Mouse (Mus musculus): Measurements from ENCODE around the gene Zc2hc1c. TPM values are rescaled to one million over a fixed set of nuclear protein-coding genes. Genes with fewer than 3 reads are reported as not detected.

Zc2hc1c gene
- polyA plus RNA-seq, 1 experiment from 2014 or later = 0.67 TPM

DNA sequence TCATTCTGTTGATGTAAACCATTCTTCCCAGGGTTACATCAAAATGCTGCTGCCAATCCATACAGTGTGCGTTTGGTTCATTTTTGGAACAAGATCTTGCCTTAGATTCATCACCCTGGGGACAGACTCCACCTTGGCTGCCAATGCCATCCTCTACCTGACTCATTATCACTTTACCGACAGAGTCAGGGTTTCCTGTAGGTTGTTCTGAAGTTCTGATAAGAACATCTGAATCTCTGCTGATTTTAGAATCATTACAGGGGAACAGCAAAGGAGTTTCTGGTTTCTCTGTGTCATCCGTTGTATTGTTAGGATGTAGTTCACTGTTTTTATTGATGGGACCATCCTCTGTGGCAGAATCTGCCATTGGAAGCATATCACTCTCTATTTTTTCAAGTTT is 22.1 kb upstream of the Zc2hc1c start:
- Histone ChIP-seq H3K4me1 (ENCODE audit: control insufficient read depth, insufficient read depth, low read length) (peaks cover 21% of the 10 kb centered on the region; the same call in 1 of the 2 replicates), H3K4me3 (ENCODE audit: low read depth, low read length) (no peak overlapping the region), H3K9ac (ENCODE audit: low read length) (no peak overlapping the region), H3K27ac (replicated peaks; ENCODE audit: low read depth, low read length) (no peak overlapping the region), H3K27me3 (ENCODE audit: control insufficient read depth, insufficient read depth, low read length) (no peaks in the 10 kb centered on the region), H3K36me3 (ENCODE audit: control insufficient read depth, insufficient read depth, low read length) (no peaks in the 10 kb centered on the region), H3K4me2 (ENCODE audit: low read depth, severe bottlenecking) (no peak overlapping the region), H3K9me3 (ENCODE audit: control insufficient read depth, low read length) (no peaks in the 10 kb centered on the region)
- WGBS = 93% methylated on average over 3 of the region's 3 CpGs
- no peak for DNase-seq (ENCODE audit: low spot score)
- no peak for ATAC-seq (ENCODE audit: insufficient number of reproducible peaks, low FRiP score, low TSS enrichment, low read depth)

DNA sequence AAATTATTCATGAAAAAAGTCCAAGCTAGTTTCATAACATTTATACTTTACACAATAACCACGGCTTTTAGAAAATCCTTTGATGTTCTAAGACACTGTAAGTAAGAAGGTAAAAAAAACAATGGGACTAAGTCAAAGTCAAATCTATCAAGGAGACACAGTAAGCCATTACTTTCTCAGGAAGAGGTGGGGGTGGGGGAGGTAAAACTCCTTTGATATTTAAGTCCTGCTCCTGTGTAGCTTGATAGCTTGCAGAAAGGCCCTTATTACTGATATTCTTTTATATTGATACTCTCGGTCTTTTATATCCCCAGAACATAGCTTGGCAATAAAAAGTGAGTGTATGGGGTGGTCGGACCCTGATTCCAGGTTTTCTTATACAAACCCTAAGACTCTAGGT is 18.6 kb upstream of the Zc2hc1c start:
- Histone ChIP-seq H3K4me1 (ENCODE audit: control insufficient read depth, insufficient read depth, low read length) (peaks cover 10% of the 10 kb centered on the region; the same call in 1 of the 2 replicates), H3K27ac (replicated peaks; ENCODE audit: low read depth, low read length) (peak overlapping the region; percentile 91), H3K9ac (ENCODE audit: low read length) (peak overlapping the region; percentile 73), H3K27me3 (ENCODE audit: control insufficient read depth, insufficient read depth, low read length) (no peaks in the 10 kb centered on the region), H3K4me3 (ENCODE audit: low read depth, low read length) (peak overlapping the region; percentile 39), H3K4me2 (ENCODE audit: low read depth, severe bottlenecking) (peak overlapping the region; percentile 55), H3K36me3 (ENCODE audit: control insufficient read depth, insufficient read depth, low read length) (no peaks in the 10 kb centered on the region), H3K9me3 (ENCODE audit: control insufficient read depth, low read length) (no peaks in the 10 kb centered on the region)
- 46% methylated on average over 3 of the region's 3 CpGs for WGBS
- ATAC-seq (ENCODE audit: insufficient number of reproducible peaks, low FRiP score, low TSS enrichment, low read depth) = no peak
- DNase-seq (ENCODE audit: low spot score) = no peak

DNA sequence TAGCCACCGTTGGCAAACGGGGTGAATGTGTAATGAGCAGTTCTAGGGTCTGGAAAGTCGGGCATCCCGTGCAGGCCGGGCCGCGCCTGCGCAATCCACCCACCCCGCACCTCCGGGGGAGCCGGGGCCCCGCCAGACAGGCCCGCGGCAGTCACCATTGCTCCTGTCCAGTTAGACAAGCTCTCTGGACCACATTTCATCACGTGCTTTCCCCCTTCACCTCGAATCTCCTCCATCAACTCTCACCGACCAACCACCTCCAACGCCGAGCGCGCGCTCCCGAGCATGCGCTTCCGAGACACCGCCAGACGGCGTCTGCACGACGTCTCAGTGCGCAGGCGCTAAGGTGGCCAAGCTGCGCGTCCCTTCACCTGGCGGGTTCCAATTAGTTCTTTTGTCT is 18.1 kb upstream of the Zc2hc1c start, which contains the start of gene Mlh3:
Mlh3 (minus strand) TSS at position 281 of the 400 bp plus-strand sequence.
- peak; percentile 85 for ATAC-seq (ENCODE audit: insufficient number of reproducible peaks, low FRiP score, low TSS enrichment, low read depth)

DNA sequence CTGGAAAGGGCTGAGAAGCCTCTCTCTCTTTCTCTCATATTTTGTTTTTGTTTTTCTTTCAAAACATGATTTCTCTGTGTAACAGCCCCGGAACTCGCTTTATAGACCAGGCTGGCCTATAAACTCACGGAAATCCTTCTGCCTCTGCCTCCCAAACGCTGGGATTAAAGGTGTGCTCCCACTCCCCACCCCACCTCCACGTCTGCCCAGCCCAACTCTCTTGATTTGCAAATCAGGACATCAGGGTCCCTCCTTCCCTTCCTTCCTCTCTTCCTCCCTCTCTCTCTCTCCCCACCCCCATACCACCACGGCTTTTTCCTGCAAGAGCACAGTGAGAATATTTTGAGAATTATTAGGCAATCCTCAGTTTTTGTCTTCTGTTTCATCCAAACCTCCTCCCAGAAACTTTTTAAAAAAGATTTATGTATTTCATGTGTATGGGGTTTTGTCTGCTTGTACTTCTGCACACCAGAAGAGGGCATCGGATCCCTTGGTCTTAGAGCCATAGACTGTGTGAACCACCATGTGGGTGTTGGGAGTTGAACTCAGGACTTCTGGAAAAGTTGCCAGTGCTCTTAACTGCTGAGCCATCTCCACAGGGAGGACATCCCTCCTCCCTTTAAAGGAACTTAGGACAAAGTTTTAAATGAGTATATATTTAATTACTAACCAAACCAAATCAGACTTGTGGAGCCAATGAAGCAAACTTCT is 17.1 kb upstream of the Zc2hc1c start:
- H3K27ac ChIP-seq (replicated peaks; ENCODE audit: low read depth, low read length) = no peak overlapping the region
- H3K4me1 ChIP-seq (ENCODE audit: control insufficient read depth, insufficient read depth, low read length) = 0 out of 2 replicates have a peak, but pooled peaks cover 4% of the 10 kb centered on the region
- no peak overlapping the region for H3K9ac ChIP-seq (ENCODE audit: low read length)
- no peak for ATAC-seq (ENCODE audit: insufficient number of reproducible peaks, low FRiP score, low TSS enrichment, low read depth)
- 78% methylated on average over 7 of the region's 7 CpGs for WGBS
- no peaks in the 10 kb centered on the region for H3K36me3 ChIP-seq (ENCODE audit: control insufficient read depth, insufficient read depth, low read length)
- no peaks in the 10 kb centered on the region for H3K27me3 ChIP-seq (ENCODE audit: control insufficient read depth, insufficient read depth, low read length)
- H3K9me3 ChIP-seq (ENCODE audit: control insufficient read depth, low read length) = no peaks in the 10 kb centered on the region
- H3K4me3 ChIP-seq (ENCODE audit: low read depth, low read length) = no peak overlapping the region
- no peak for DNase-seq (ENCODE audit: low spot score)
- H3K4me2 ChIP-seq (ENCODE audit: low read depth, severe bottlenecking) = no peak overlapping the region

More for the DNA sequence above, 18.1 kb upstream of the Zc2hc1c start, which contains the start of gene Mlh3:
- peak; percentile 91 for DNase-seq (ENCODE audit: low spot score)
- H3K36me3 ChIP-seq (ENCODE audit: control insufficient read depth, insufficient read depth, low read length) = no peaks in the 10 kb centered on the region
- H3K9me3 ChIP-seq (ENCODE audit: control insufficient read depth, low read length) = no peaks in the 10 kb centered on the region
- peak within 1 kb of the TSS; percentile 91 for H3K27ac ChIP-seq (replicated peaks; ENCODE audit: low read depth, low read length)
- H3K9ac ChIP-seq (ENCODE audit: low read length) = peak within 1 kb of the TSS; percentile 73
- peak within 1 kb of the TSS; percentile 39 for H3K4me3 ChIP-seq (ENCODE audit: low read depth, low read length)
- H3K4me1 ChIP-seq (ENCODE audit: control insufficient read depth, insufficient read depth, low read length) = peaks cover 7% of the 10 kb centered on the region; the same call in 1 of the 2 replicates
- under 1% methylated on average over 35 of the region's 35 CpGs for WGBS
- peak within 1 kb of the TSS; percentile 55 for H3K4me2 ChIP-seq (ENCODE audit: low read depth, severe bottlenecking)
- H3K27me3 ChIP-seq (ENCODE audit: control insufficient read depth, insufficient read depth, low read length) = no peaks in the 10 kb centered on the region

DNA sequence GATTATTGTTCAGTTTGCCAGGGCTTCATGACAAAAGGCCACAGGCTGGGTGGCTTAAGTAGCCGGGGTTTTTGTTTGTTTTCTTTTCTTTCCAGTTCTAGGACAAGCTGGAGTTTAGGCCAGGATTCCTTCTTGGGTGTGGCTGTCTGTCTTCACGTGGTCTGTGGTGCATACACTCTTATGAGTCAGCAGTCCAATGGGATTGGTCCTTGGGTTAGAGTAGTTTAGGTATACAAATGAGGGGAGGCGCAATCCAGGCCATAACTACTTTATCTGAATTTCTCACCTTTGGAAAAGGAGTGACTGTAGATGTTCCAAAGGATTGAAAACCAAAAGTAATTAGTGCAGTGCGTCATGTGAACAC is 16.6 kb upstream of the Zc2hc1c start:
- Histone ChIP-seq H3K27ac (replicated peaks; ENCODE audit: low read depth, low read length) (no peak overlapping the region), H3K9ac (ENCODE audit: low read length) (no peak overlapping the region), H3K9me3 (ENCODE audit: control insufficient read depth, low read length) (no peaks in the 10 kb centered on the region), H3K36me3 (ENCODE audit: control insufficient read depth, insufficient read depth, low read length) (no peaks in the 10 kb centered on the region), H3K27me3 (ENCODE audit: control insufficient read depth, insufficient read depth, low read length) (no peaks in the 10 kb centered on the region), H3K4me3 (ENCODE audit: low read depth, low read length) (no peak overlapping the region), H3K4me1 (ENCODE audit: control insufficient read depth, insufficient read depth, low read length) (0 out of 2 replicates have a peak, but pooled peaks cover 4% of the 10 kb centered on the region), H3K4me2 (ENCODE audit: low read depth, severe bottlenecking) (no peak overlapping the region)
- ATAC-seq (ENCODE audit: insufficient number of reproducible peaks, low FRiP score, low TSS enrichment, low read depth) = no peak
- 82% methylated on average over 4 of the region's 4 CpGs for WGBS
- no peak for DNase-seq (ENCODE audit: low spot score)

DNA sequence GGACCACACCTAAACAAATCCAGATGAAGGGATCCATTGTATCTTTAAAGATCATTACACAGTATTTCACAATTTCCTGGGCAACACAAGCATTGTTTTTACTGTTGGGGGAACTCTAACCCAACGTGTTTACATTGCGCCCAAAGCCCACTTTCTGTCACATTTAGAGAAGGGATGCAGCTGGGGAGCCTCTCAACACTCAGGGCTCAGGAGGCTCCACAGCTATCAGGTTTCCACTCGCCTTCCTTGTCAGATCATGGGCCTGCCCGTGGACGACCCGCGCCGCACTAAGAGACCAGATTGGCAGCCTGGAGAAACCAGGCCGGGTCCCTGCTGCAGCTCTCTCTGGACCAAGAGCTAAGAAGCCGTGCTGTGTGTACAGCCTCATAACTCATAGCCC is 14.9 kb upstream of the Zc2hc1c start:
- H3K4me2 ChIP-seq (ENCODE audit: low read depth, severe bottlenecking) = no peak overlapping the region
- DNase-seq (ENCODE audit: low spot score) (no peak), ATAC-seq (ENCODE audit: insufficient number of reproducible peaks, low FRiP score, low TSS enrichment, low read depth) (no peak)
- WGBS = 78% methylated on average over 10 of the region's 10 CpGs
- no peak overlapping the region for H3K4me3 ChIP-seq (ENCODE audit: low read depth, low read length)
- no peaks in the 10 kb centered on the region for H3K27me3 ChIP-seq (ENCODE audit: control insufficient read depth, insufficient read depth, low read length)
- H3K9ac ChIP-seq (ENCODE audit: low read length) = no peak overlapping the region
- H3K36me3 ChIP-seq (ENCODE audit: control insufficient read depth, insufficient read depth, low read length) = no peaks in the 10 kb centered on the region
- 0 out of 2 replicates have a peak, but pooled peaks cover 4% of the 10 kb centered on the region for H3K4me1 ChIP-seq (ENCODE audit: control insufficient read depth, insufficient read depth, low read length)
- H3K9me3 ChIP-seq (ENCODE audit: control insufficient read depth, low read length) = no peaks in the 10 kb centered on the region
- H3K27ac ChIP-seq (replicated peaks; ENCODE audit: low read depth, low read length) = 0 out of 2 replicates have a peak overlapping the region, but pooled peaks have one; percentile 26

DNA sequence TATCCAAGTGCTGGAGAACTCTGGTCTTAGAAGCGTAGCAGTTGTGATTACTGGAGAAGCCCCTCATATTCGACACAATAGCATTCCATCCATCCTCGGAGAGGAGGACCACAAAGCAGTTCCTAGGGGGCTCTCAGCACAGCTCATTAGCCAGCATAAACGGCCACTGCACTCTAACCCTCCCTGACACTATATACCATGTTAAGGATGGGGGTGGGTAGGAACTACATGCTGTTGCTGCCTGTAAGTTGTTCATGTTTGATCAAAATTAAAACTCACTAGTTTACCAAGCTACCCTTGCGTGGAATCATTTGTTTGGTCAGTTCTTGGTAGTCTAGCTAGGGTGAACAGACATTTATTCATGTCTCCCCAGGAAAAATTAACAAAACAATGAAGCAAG is 12.1 kb upstream of the Zc2hc1c start:
- Histone ChIP-seq H3K27ac (replicated peaks; ENCODE audit: low read depth, low read length) (no peak overlapping the region), H3K9me3 (ENCODE audit: control insufficient read depth, low read length) (no peaks in the 10 kb centered on the region), H3K4me1 (ENCODE audit: control insufficient read depth, insufficient read depth, low read length) (peaks cover 3% of the 10 kb centered on the region; the same call in 1 of the 2 replicates), H3K27me3 (ENCODE audit: control insufficient read depth, insufficient read depth, low read length) (no peaks in the 10 kb centered on the region), H3K9ac (ENCODE audit: low read length) (no peak overlapping the region), H3K4me3 (ENCODE audit: low read depth, low read length) (no peak overlapping the region), H3K4me2 (ENCODE audit: low read depth, severe bottlenecking) (no peak overlapping the region), H3K36me3 (ENCODE audit: control insufficient read depth, insufficient read depth, low read length) (no peaks in the 10 kb centered on the region)
- ATAC-seq (ENCODE audit: insufficient number of reproducible peaks, low FRiP score, low TSS enrichment, low read depth) (no peak), DNase-seq (ENCODE audit: low spot score) (no peak)
- WGBS = 77% methylated on average over 5 of the region's 5 CpGs

DNA sequence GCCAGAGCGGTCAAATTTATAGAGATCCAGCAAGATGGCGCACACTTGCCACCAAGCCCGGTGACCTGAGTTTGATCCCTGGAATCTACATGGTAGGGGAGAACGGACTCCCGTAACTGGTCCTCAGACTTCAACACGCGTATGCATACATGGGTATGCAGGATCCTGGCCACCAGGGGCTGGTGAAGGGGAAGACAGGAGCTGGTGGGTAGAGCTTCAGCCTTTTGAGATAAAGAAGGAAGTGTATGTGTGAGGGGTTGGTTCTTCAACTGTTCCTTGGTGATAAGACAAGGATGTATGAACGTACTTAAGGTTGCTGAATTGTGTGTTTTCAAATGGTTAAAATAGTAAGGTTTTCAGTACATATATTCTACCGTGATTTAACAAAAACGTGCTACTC is 9.5 kb upstream of the Zc2hc1c start:
- H3K9ac ChIP-seq (ENCODE audit: low read length) = no peak overlapping the region
- DNase-seq (ENCODE audit: low spot score) (no peak), ATAC-seq (ENCODE audit: insufficient number of reproducible peaks, low FRiP score, low TSS enrichment, low read depth) (no peak)
- no peak overlapping the region for H3K4me3 ChIP-seq (ENCODE audit: low read depth, low read length)
- no peak overlapping the region for H3K27ac ChIP-seq (replicated peaks; ENCODE audit: low read depth, low read length)
- H3K4me2 ChIP-seq (ENCODE audit: low read depth, severe bottlenecking) = no peak overlapping the region
- no peaks in the 10 kb centered on the region for H3K36me3 ChIP-seq (ENCODE audit: control insufficient read depth, insufficient read depth, low read length)
- 96% methylated on average over 10 of the region's 10 CpGs for WGBS
- H3K9me3 ChIP-seq (ENCODE audit: control insufficient read depth, low read length) = no peaks in the 10 kb centered on the region
- H3K27me3 ChIP-seq (ENCODE audit: control insufficient read depth, insufficient read depth, low read length) = no peaks in the 10 kb centered on the region
- H3K4me1 ChIP-seq (ENCODE audit: control insufficient read depth, insufficient read depth, low read length) = peaks cover 3% of the 10 kb centered on the region; the same call in 1 of the 2 replicates
